Mouse (Mus musculus) lung, embryonic 14.5 days (tissue): ENCODE measurements around the gene Cd244a. TPM values are rescaled to one million over a fixed set of nuclear protein-coding genes. Genes with fewer than 3 reads are reported as not detected.

Experiments used
- ATAC-seq: fragments of 200-750 bp; cut with Nextera tagmentation; 2 replicates; pipeline ENCODE4 v1.8.0; 2017; ENCODE audit warnings: mild to moderate bottlenecking, moderate TSS enrichment, moderate library complexity; ENCODE audit not compliant: insufficient read depth
- DNase-seq: peaks from one replicate; pipeline ENCODE4 v3.0.0-alpha.2; 2015
- H3K27ac ChIP-seq: fragments of 300-500 bp; sonication (generic); 2 replicates; pipeline ENCODE4 v1.5.1; 2014; ENCODE audit warnings: low read depth, mild to moderate bottlenecking, moderate library complexity
- H3K27me3 ChIP-seq: fragments of 300-500 bp; sonication (generic); 2 replicates; pipeline ENCODE4 v1.6.1; 2014; ENCODE audit warnings: low read length, control low read depth; ENCODE audit not compliant: insufficient read depth
- H3K36me3 ChIP-seq: fragments of 300-500 bp; sonication (generic); 2 replicates; pipeline ENCODE4 v1.6.1; 2014; ENCODE audit warnings: control low read depth; ENCODE audit not compliant: insufficient read depth
- H3K4me1 ChIP-seq: fragments of 300-500 bp; sonication (generic); 2 replicates; pipeline ENCODE4 v1.6.1; 2014; ENCODE audit warnings: antibody characterized with exemption, control low read depth; ENCODE audit not compliant: insufficient read depth
- H3K4me2 ChIP-seq: fragments of 300-500 bp; sonication (generic); 2 replicates; pipeline ENCODE4 v1.6.1; 2014; ENCODE audit warnings: mild to moderate bottlenecking
- H3K4me3 ChIP-seq: fragments of 300-500 bp; sonication (generic); 2 replicates; pipeline ENCODE4 v1.5.1; 2014; ENCODE audit warnings: low read depth, low read length
- H3K9ac ChIP-seq: fragments of 300-500 bp; sonication (generic); 2 replicates; pipeline ENCODE4 v1.6.1; 2014
- H3K9me3 ChIP-seq: fragments of 300-500 bp; sonication (generic); 2 replicates; pipeline ENCODE4 v1.6.1; 2016; ENCODE audit warnings: low read depth, low read length, control low read depth
- CTCF ChIP-seq: IDR thresholded peaks from 2 replicates; pipeline ENCODE4 v1.5.1; 2016; ENCODE audit warnings: antibody characterized with exemption, low read depth
- WGBS: fragments of 180-500 bp; shearing (Covaris S2); extraction: QIAGEN DNeasy Blood & Tissue Kit; methylation state at CpG from one replicate; pipeline ENCODE4 v1.1.7; 2014; 5-methylcytosine and 5-hydroxymethylcytosine counted together
- polyA plus RNA-seq: library from polyadenylated mRNA; unstranded; fragments of >200 nt; fragmentation: Nextera tagmentation; extraction: Ambion mirVana; gene quantifications from 2 replicates; pipeline ENCODE4 v1.2.1, GENCODE M21; 2014

The Cd244a gene
- polyA plus RNA-seq, 1 experiment from 2014 or later, result not detected

- Histone ChIP-seq H3K9ac (no peak within 1 kb of the TSS), H3K27ac (no peak within 1 kb of the TSS), H3K27me3 (no peaks in the 10 kb centered on the region), H3K36me3 (no peaks in the 10 kb centered on the region), H3K4me1 (no peaks in the 10 kb centered on the region), H3K9me3 (no peaks in the 10 kb centered on the region), H3K4me3 (no peak within 1 kb of the TSS), H3K4me2 (no peak within 1 kb of the TSS)
- no peak for TF ChIP-seq CTCF
- 94% methylated on average over 1 of the region's 1 CpGs for WGBS
- no peak for DNase-seq
- no peak for ATAC-seq
Measured at GRCm38 (mm10) chr1:171535194-171535593, 23.8 kb upstream of the Cd244a start, which contains the start of gene Itln1. Gene Itln1, minus strand, starts transcription at chr1:171535294.

GRCm38 (mm10) chr1:171540694-171541093 lies 18.3 kb upstream of the Cd244a start:
- Histone ChIP-seq H3K4me1 (no peaks in the 10 kb centered on the region), H3K9me3 (no peaks in the 10 kb centered on the region), H3K36me3 (no peaks in the 10 kb centered on the region), H3K27me3 (no peaks in the 10 kb centered on the region), H3K9ac (no peak overlapping the region), H3K4me3 (no peak overlapping the region), H3K4me2 (no peak overlapping the region), H3K27ac (no peak overlapping the region)
- DNase-seq (no peak), ATAC-seq (no peak)
- 72% methylated on average over 1 of the region's 1 CpGs for WGBS
- no peak for TF ChIP-seq CTCF

- no peak for DNase-seq
- no peak overlapping the region for H3K4me3 ChIP-seq
- no peaks in the 10 kb centered on the region for H3K36me3 ChIP-seq
- no peak overlapping the region for H3K27ac ChIP-seq
- H3K27me3 ChIP-seq, result no peaks in the 10 kb centered on the region
- H3K4me1 ChIP-seq, result no peaks in the 10 kb centered on the region; the same call in 1 of the 2 replicates
- H3K4me2 ChIP-seq, result no peak overlapping the region
- 63% methylated on average over 7 of the region's 7 CpGs for WGBS
- no peak for TF ChIP-seq CTCF
- no peak for ATAC-seq
- no peaks in the 10 kb centered on the region for H3K9me3 ChIP-seq
- H3K9ac ChIP-seq, result no peak overlapping the region
Measured at GRCm38 (mm10) chr1:171551326-171551725, 7.7 kb upstream of the Cd244a start.

- no peaks in the 10 kb centered on the region; the same call in 1 of the 2 replicates for H3K4me1 ChIP-seq
- TF ChIP-seq CTCF, result no peak
- H3K27me3 ChIP-seq, result no peaks in the 10 kb centered on the region
- H3K36me3 ChIP-seq, result no peaks in the 10 kb centered on the region
- peak overlapping the region; percentile 38; the same call in 1 of the 2 replicates for H3K27ac ChIP-seq
- no peaks in the 10 kb centered on the region for H3K9me3 ChIP-seq
- no peak for DNase-seq
- ATAC-seq, result no peak
- H3K9ac ChIP-seq, result no peak overlapping the region
- 75% methylated on average over 2 of the region's 2 CpGs for WGBS
- H3K4me3 ChIP-seq, result no peak overlapping the region
- H3K4me2 ChIP-seq, result no peak overlapping the region
Measured at GRCm38 (mm10) chr1:171552230-171552629, 6.8 kb upstream of the Cd244a start.

GRCm38 (mm10) chr1:171553359-171554341 lies 5.3 kb upstream of the Cd244a start:
- Histone ChIP-seq H3K9ac (no peak overlapping the region), H3K36me3 (no peaks in the 10 kb centered on the region), H3K27ac (peak overlapping the region; percentile 5; the same call in 1 of the 2 replicates), H3K9me3 (no peaks in the 10 kb centered on the region), H3K4me1 (no peaks in the 10 kb centered on the region; the same call in 1 of the 2 replicates), H3K4me2 (no peak overlapping the region), H3K27me3 (no peaks in the 10 kb centered on the region), H3K4me3 (no peak overlapping the region)
- TF ChIP-seq CTCF, result no peak
- DNase-seq (peak; percentile 54), ATAC-seq (peak; percentile 62; the same call in 1 of the 2 replicates)
- 73% methylated on average over 11 of the region's 11 CpGs for WGBS

- Histone ChIP-seq H3K9me3 (no peaks in the 10 kb centered on the region), H3K27me3 (no peaks in the 10 kb centered on the region), H3K4me3 (no peak overlapping the region), H3K4me1 (no peaks in the 10 kb centered on the region; the same call in 1 of the 2 replicates), H3K9ac (no peak overlapping the region), H3K4me2 (no peak overlapping the region), H3K36me3 (no peaks in the 10 kb centered on the region), H3K27ac (no peak overlapping the region)
- no peak for ATAC-seq
- DNase-seq, result no peak
- TF ChIP-seq CTCF, result no peak
- 84% methylated on average over 2 of the region's 2 CpGs for WGBS
Measured at GRCm38 (mm10) chr1:171556366-171556765, 2.6 kb upstream of the Cd244a start.

- WGBS, result 68% methylated on average over 6 of the region's 6 CpGs
- H3K4me2 ChIP-seq, result no peak overlapping the region
- H3K27me3 ChIP-seq, result no peaks in the 10 kb centered on the region
- no peak for TF ChIP-seq CTCF
- no peak for ATAC-seq
- no peaks in the 10 kb centered on the region for H3K9me3 ChIP-seq
- H3K36me3 ChIP-seq, result no peaks in the 10 kb centered on the region
- no peak for DNase-seq
- H3K4me3 ChIP-seq, result no peak overlapping the region
- H3K27ac ChIP-seq, result no peak overlapping the region
- no peaks in the 10 kb centered on the region; the same call in 1 of the 2 replicates for H3K4me1 ChIP-seq
- no peak overlapping the region for H3K9ac ChIP-seq
Measured at GRCm38 (mm10) chr1:171558407-171558806, 586 bp upstream of the Cd244a start.
